Mouse (Mus musculus) left cerebral cortex, postnatal 25 days (tissue): ENCODE data around the gene Ttll13. TPM values are rescaled to one million over a fixed set of nuclear protein-coding genes. Genes with fewer than 3 reads are reported as not detected.
A peak's percentile ranks its signal among the peaks of the same experiment; 100 is the strongest.

Experiments used
- DNase-seq, 2 experiments: peaks; one replicate each; pipeline ENCODE4 v3.0.0; 2022; ENCODE audit warnings: low spot score in 2 of 2, mixed read lengths in 1 of 2
- intact Hi-C: fragments of 180-260 bp; cut with DNase I; formaldehyde crosslinking; loops from one replicate; pipeline ENCODE4 v1.15.1; 2025
- total RNA-seq, 2 experiments: library from RNA; stranded (reverse); gene quantifications; 2 replicates each; pipeline ENCODE4 v1.2.3; 2021

The Ttll13 gene
- total RNA-seq, 2 experiments from 2014 or later: 1.1 to 2.2 TPM

DNA sequence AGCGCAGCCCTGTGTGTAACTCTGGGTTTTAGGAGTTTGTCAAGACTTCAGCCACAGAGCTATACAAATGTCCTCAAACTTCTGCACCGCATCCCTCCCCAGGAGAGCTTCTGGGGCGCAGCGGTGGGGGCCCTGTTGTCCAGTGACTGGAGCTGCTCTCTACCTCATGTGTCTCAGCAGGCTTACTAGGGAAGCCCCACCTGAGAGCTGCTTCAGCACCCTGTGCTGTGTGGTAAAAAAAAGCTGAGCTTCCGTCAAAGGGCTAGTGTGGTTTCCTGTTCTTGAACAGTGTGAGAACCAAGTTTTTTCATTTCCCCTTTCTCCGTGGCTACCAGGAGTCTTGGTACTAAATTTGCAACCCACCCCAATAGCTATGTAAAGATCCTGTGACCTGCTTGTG is 36.5 kb upstream of the Ttll13 start:
- peak in 1 of 2 experiments; percentile 46 for DNase-seq

DNA sequence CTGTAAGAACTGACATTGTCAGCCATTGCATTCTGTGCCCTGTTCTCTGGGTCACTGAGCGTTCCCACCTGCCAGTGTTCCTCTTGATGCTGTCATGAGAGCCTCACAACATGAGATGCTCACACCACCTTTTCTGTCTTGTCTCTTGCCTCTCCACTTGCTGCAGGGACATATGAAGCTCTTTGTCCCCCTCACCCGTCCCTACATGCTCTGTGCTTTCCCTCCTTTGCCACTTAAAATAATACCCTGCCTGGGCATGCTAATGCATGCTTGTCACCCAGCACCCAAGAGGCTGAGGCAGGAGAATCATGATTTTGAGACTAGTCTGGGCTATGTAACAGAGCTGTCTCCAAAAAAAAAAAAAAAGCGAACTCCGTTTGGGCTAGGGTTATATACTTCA is 35.2 kb upstream of the Ttll13 start:
- no peak for DNase-seq
- intact Hi-C loops: no loop called here

More for the DNA sequence above, 36.5 kb upstream of the Ttll13 start:
- intact Hi-C loops: no loop called here

DNA sequence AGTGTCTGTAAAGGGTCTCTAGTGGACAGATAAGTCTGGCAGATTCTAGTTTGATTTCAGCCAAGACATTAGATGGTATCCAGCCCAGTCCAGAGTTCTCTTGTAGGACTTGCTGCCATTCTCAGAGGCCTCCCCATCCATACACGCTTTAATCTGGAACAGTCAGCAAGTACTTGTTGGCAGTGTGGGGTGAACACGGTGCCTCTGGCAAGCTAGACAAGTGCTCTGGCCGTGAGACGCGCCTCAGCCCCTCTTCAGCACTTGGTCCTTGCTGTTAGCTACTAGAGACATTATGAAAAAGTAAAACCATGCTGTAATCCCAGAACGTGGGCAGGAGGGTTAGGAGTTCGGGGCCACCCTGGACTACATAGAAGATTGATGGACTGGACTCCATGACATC is 32.6 kb upstream of the Ttll13 start:
- intact Hi-C loops: loop anchor here (2.0 kb wide), 1 partner anchor 73 kb away; no protein-coding TSS in a partner anchor
- DNase-seq: no peak

DNA sequence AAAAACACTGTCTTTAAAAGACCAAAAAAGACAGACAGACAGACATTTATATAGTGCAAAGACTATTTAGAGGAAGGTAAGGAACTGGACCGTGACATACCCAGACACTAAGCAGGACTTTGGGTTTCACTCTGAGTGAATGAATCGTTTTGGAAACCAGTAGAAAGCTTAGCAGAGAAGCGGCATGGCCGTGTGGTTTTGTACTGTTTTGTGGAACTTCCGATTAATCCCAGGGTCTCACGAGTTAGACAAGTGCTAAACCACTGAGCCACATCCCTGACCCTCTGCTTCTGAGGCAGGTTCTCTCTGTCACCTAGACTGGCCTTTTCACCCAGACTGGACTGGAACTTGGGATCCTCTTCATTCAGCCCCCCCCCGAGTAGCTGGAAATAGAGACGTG is 31.7 kb upstream of the Ttll13 start:
- DNase-seq: no peak
- intact Hi-C loops: loop anchor here (2.0 kb wide), 1 partner anchor 74 kb away; no protein-coding TSS in a partner anchor

DNA sequence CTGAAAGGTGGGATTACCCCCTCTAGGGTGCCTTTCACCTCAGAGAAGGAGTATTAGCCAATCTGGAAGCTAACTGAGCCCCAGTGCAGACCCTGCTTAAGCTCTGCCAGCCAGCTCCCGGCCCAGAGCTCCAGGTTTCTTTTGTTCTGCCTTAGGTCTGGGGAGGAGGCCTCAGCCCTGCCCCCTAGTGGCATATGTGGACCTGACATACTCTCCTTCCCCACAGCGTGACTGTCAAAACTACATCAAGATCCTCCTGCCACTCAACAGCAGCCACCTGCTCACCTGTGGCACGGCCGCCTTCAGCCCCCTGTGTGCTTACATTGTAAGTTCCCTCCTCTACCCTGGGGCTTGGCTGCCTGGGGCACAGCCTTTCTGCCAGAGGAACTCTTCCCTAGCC is 30.8 kb upstream of the Ttll13 start:
- intact Hi-C loops: loop anchor here (2.0 kb wide), 1 partner anchor 75 kb away; no protein-coding TSS in a partner anchor
- peak; percentile 73 to 77 for DNase-seq

DNA sequence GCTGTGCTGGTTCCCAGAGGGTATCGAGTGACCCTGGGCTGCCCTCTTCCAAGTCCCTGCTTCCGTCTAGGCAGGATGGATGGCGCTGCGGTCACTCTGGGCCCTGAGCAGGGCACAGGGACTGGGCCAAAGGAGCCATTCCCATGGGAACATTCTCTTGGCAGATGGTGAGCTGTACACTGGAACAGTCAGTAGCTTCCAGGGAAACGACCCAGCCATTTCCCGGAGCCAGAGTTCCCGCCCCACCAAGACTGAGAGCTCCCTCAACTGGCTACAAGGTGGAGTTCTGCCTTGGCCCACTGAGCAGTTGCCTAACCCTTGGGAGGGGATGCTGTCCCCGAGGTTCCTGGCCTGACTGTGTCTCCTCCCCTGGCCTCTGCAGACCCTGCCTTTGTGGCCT is 29.6 kb upstream of the Ttll13 start:
- DNase-seq: peak; percentile 37 to 45

DNA sequence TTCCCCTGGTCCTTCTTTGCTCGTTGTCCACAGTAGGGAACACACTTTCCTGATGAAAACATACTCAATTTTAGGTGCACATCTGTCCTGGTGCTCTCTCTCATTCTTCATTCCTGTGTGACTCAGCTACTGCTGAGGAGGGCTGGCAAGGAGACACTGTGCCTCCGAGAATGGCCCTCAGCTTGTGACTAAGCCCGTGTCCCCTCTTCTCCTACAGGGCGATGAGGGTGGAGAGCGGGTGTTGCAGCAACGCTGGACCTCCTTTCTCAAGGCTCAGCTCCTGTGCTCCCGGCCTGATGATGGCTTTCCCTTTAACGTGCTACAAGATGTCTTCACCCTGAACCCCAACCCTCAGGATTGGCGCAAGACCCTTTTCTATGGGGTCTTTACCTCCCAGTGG is 27.5 kb upstream of the Ttll13 start:
- intact Hi-C loops: no loop called here
- no peak for DNase-seq

More for the DNA sequence above, 29.6 kb upstream of the Ttll13 start:
- intact Hi-C loops: no loop called here

DNA sequence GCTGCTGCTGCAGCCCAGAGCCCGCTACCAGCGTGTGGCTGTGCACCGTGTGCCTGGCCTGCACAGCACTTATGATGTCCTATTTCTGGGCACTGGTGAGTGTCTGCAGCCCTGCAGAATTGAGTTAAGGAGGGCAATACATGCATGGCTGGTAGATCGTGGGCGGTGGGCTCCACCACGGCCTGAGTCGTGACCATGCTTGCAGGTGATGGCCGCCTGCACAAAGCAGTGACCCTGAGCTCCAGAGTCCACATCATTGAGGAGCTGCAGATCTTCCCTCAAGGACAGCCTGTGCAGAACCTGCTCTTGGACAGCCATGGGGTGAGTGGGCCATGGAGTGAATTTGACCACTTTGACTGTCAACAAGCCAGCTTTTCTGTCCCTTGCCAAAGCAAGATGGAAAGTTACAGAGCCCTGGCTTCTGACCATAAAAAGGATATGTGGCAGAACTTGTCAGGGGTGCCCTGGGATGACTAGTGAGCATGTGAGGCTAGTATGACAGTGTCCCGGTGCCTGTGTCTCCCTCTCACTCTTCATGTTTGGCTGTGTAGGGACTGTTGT is 25.9 kb upstream of the Ttll13 start:
- intact Hi-C loops: no loop called here
- DNase-seq: no peak

DNA sequence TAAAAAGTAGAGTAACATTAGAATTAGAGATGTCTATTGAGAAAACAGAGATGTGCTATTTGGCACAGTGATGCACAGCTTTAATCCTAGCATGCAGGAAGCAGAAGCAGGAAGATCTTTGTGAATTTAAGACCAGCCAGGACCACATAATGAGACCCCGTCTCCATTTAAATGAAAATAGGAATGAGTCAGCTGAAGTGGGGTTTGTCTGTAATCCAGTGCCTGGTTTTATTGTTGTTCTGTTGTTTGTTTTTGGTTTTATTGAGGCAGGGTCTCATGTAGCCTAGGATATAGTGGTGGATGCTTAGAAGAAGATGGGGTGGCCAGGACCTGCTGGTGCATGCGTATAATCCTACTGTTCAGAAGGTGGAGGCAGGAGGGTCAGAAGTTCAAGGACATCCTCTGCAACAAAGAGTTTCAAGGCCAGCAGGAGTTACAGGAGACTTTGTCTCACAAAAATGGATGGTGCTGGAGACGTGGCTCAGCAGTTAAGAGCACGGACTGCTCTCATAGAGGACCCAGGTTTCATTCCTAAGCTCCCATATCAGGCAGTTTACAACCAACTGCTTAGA is 24.9 kb upstream of the Ttll13 start:
- no peak for DNase-seq
- intact Hi-C loops: no loop called here

DNA sequence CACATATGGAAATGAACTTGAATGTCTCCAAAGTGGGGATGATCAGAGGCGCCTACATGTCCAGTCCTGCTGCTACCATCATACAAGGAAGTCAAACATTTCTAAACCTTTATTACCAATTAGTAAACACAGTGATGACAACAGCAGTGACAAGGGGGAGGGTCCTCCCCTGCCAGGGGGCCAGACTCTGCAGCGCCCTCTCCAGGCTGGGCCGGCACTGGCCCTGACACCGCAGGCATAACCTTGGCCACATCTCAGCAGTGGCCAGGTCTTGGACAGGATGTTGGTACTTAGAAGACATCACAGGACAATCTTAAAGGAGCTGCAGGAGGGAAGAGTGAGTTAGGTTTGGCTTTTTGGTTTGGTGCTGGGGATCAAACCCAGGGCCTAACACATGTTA is 19.1 kb upstream of the Ttll13 start:
- intact Hi-C loops: no loop called here
- DNase-seq: no peak

DNA sequence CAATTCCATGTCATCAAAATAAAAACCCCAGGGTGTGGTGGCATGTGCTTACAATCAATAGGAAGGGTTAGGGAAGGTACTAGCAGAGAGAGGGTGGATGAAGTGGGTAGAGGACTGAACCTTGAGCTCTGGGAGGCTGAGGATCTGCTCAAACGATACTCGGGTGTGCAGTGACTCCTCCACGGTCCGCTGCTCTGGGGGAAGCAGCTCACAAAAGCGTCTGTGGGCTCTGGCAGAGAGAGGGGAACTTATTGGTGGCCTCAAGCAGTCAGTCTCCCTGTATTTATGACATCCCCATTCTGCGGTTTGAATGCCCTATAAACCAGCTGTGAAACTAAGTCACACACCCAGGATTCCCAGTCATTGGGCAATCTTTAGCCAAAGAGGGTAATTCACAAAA is 16.0 kb upstream of the Ttll13 start:
- intact Hi-C loops: no loop called here
- no peak for DNase-seq

DNA sequence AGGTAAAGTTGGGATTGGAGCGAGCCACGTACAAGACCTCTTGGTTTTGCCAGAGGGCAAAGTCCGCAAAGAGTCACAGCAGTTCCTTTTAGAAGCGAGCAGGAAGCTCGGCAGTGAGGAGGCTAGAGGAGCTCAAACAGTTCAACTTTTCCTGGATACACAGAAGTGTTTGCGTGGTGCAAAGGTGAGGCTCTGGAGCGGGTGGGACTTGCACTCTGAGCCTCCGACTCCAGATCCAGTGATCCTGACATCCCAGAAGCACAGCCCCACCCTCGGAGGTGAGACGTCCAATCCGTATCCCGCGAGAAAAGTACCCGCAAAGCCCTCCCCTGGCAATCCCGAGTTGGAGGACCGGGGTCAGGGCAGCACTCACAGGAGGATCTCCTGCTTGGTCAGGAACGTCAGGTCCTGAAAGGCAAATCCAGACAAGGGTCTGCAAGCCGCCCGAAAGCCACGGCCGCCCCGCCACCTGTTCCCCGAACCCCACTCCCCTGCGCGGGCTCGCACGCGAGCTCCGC is 14.1 kb upstream of the Ttll13 start:
- DNase-seq: no peak
- intact Hi-C loops: no loop called here

DNA sequence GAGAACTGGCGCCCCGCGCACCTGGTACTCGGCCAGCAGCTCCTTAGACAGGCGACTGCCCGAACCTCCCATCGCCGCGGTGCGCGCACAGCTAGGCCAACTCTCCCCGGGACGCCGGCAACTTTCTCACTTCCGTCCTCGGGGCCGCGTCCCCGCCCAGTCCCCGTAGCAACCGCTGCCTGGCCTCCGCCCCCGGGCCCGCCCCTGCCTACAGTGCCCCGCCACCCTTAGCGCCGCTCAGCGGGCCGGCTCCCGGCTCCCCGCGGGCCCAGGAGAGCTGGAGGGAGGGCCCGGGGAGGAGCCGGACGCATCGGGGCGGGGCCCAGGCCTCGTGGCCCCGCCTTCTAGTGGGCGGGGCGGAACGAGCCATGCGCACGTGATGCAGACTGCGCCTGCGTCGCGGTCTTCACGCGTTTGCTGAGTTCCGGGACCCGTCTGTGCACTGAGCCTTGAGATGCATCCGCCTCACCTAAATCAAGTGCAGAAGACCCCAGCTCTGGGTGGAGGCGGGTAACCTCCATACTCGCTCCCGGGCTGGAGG is 13.6 kb upstream of the Ttll13 start, which contains the start of the genes Cib1 and Gdpgp1:
Gene Cib1 (minus strand): TSS at position 325 of the 541 bp plus-strand sequence.
Gene Gdpgp1 (plus strand): TSS at position 377 of the 541 bp plus-strand sequence.
- intact Hi-C loops: no loop called here
- DNase-seq: peak; percentile 95 to 96

DNA sequence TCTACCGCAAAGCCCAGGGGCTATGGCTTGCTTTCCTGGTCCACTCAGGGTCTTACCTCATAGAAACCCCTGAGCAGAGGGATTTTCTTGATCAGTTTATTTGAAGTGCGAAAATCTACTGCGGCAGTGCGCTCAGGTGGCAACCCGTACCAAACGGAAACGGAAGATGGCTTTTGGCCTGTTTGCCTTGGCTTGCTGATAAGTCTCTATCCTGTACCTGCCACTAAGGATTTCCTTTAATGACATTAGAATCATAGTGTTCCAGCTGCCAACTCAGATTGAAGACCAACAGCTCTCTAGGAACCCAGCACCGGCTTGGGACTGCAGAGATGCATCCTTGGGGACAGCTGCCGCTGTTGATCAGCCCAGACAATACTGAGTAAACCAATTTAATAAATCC is 12.4 kb upstream of the Ttll13 start:
- no peak for DNase-seq
- intact Hi-C loops: no loop called here

DNA sequence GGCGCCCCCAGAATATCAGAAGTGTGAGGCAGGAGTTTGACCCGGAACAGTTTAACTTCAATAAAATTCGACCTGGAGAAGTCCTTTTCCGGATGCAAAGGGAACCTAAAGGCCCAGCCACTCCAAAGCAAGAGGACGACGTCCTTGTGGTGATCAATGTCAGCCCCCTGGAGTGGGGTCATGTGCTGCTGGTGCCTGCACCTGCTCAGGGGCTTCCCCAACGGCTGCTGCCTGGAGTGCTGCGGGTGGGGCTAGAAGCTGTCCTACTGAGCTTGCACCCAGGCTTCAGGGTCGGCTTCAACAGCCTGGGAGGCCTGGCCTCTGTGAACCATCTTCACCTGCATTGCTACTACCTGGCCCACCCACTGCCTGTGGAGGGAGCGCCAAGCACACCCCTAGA is 7.6 kb upstream of the Ttll13 start:
- intact Hi-C loops: no loop called here
- DNase-seq: no peak

DNA sequence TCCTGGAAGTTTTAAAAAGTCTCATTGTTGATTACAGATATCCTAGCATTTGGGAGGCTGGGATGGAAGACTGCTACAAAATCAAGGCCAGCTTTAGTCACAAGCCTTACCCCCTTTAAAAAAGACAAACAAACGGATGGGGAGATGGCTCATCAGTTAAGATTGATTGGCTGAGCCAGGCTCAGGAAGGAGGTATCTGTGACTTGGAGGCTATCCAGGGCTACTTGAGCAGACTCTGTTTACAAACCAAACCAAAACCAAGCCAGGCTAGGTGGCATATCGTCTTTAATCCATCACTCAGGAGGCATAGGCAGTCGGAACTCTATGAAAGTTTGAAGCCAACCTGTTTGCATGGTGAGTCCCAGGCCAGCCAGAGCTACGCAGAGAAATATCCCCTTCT is 4.5 kb upstream of the Ttll13 start:
- intact Hi-C loops: no loop called here
- DNase-seq: no peak

DNA sequence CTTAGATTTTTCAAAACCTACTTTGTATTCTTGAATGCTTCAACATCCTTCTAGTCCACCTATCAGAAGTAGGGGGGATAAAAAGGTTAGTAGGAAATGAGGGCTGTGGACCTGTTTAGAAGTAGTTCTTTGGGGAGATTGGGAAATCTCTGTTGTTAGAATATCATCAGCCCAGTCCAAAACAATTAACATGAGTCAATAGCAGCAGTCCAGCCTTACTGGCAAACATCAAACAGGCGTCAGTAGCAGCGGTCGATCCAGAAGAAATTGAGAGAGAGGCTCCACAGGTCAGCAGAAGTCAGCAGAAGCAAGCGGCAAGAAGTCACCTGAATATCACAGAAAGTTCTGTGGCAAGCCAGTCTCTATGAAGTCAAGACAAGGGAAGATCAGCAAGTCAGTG is 1.3 kb upstream of the Ttll13 start:
- intact Hi-C loops: no loop called here
- DNase-seq: no peak

DNA sequence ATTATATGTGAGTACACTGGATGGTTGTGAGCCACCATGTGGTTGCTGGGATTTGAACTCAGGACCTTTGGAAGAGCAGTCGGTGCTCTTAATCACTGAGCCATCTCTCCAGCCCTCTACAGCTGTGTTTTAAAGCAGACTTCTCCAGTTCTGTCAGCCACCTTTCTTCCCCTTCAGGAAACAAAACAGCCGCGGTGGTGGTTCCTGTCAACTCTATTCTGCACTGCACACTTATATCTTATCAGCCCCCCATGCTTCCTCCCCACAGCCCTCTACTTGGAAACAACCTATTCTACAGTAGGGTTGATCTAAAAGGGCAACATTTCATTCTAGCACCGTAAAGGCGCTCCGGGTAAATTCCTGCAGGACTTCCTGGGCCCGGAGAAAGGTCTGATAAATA is 683 bp downstream of the Ttll13 start:
- intact Hi-C loops: loop anchor here (2.0 kb wide), 1 partner anchor 14 kb away; the partner anchor contains the start of gene Ngrn

DNA sequence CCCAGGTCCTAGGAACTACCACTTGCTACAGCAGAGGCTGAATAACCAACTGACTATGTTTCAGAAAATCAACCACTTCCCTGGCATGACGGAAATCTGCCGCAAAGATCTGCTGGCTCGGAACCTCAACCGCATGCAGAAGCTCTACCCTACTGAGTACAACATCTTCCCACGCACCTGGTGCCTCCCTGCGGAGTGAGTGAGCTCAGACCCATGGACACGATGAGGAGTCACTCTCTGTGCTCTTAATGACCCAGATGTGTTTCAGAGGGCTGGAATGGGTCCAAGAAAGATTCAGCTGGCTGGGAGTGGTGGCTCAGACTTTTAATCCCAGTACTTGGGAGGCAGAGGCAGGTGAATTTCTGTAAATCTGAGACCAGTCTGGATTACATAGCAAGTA is 6.3 kb downstream of the Ttll13 start:
- no peak for DNase-seq
- intact Hi-C loops: no loop called here

More for the DNA sequence above, 683 bp downstream of the Ttll13 start:
- no peak for DNase-seq

DNA sequence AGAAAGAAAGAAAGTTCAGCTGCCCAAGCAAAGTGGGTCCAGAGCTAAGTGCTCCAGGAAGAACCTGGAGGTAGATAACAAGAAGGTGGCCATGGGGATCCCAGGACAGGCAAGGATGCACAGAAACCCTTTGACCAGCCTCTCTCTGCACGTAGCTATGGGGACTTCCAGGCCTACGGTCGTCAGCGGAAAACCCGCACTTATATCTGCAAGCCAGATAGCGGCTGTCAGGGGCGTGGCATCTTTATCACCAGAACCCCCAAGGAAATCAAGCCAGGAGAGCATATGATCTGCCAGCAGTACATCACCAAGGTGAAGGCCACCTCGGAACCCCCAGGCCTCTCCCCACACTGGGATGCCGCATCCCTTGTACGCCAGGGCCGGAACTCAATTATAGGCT is 6.7 kb downstream of the Ttll13 start:
- intact Hi-C loops: no loop called here
- no peak for DNase-seq

DNA sequence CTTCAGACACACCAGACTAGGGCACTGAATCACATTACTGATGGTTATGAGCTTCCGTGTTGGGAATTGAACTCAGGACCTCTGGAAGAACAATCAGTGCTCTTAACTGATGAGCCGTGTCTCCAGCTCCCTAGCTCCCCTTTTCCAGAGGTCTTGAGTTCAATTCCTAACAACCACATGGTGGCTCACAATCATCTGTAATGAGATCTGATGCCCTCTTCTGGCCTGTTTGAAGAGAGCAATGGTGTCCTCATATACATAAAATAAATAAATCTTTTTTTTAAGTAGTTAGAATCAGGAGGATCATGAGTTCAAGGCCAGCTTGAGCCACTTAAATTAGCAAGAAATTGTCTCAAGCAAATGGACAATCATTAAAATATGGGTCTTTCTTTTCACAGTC is 9.8 kb downstream of the Ttll13 start:
- DNase-seq: no peak
- intact Hi-C loops: loop anchor here (5.0 kb wide), 1 partner anchor 114 kb away; no protein-coding TSS in a partner anchor
